Mouse (Mus musculus): ENCODE results near the gene Frat2. TPM values are rescaled to one million over a fixed set of nuclear protein-coding genes. Genes with fewer than 3 reads are reported as not detected.
"Not testable (repeated sequence)": the region's sequence is repeated elsewhere in the genome, so short reads cannot be mapped to it uniquely, and the experiment has no call there.

Gene Frat2
- polyA plus RNA-seq, 1 experiment from 2014 or later = 1.6 TPM

DNA sequence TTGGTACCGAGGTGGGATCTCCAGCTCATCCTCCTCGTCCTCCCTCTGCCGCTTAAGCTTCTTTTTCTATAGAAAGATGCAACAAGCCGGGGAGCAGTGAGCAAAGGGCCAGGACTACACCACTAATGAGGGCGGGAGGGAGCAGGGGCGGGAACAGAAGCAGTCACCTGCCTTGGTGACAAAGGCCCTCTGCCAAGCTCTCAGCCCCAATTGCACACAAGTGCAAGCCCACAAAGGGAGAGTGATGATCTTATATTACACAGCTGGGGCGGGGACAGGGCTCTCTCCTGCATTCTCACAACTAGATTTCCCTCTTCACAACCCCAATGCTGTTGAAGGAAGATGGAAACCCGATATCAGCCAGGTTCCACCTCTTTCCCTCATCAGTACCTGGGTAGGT is 18.8 kb upstream of the Frat2 start:
- H3K36me3 ChIP-seq = peaks cover 95% of the 10 kb centered on the region
- H3K9ac ChIP-seq = no peak overlapping the region
- no peak overlapping the region for H3K4me3 ChIP-seq
- WGBS = 92% methylated on average over 8 of the region's 8 CpGs
- no peak for ATAC-seq (ENCODE audit: extremely low read depth, insufficient number of reproducible peaks, low FRiP score, low TSS enrichment)
- no peak overlapping the region for H3K27ac ChIP-seq (replicated peaks)
- H3K4me1 ChIP-seq = no peaks in the 10 kb centered on the region
- no peak overlapping the region for H3K4me2 ChIP-seq
- no peaks in the 10 kb centered on the region for H3K27me3 ChIP-seq (replicated peaks)
- H3K9me3 ChIP-seq = no peaks in the 10 kb centered on the region

DNA sequence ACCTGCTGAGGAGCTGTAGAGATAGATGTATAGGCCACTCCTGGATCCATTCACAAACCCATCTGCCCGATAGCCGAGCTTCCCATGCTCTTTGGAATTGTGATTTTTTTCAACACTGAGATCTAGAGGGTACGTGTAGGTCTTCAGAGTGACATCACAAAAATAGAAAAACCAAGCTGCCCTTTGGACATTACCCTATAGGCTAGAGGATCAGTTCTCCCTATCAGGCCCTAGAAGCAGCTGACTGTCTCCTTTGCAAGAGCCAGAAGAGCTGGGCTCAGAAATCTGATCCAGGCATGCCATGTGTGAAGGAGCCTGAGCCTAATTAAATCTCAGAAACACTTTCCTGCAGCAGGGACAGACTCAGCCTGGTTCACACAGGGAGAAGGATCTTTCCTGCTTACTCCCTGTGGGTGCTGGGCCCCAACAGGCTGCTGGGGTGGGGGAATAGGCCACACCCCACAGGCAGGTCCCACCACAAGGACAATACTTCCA is 9.9 kb upstream of the Frat2 start:
- H3K4me2 ChIP-seq = no peak overlapping the region
- no peaks in the 10 kb centered on the region for H3K27me3 ChIP-seq (replicated peaks)
- H3K27ac ChIP-seq (replicated peaks) = no peak overlapping the region
- peaks cover 12% of the 10 kb centered on the region; the same call in 1 of the 2 replicates for H3K4me1 ChIP-seq
- ATAC-seq (ENCODE audit: extremely low read depth, insufficient number of reproducible peaks, low FRiP score, low TSS enrichment) = no peak
- peaks cover 17% of the 10 kb centered on the region for H3K36me3 ChIP-seq
- H3K9me3 ChIP-seq = no peaks in the 10 kb centered on the region
- no peak overlapping the region for H3K4me3 ChIP-seq
- 67% methylated on average over 3 of the region's 3 CpGs for WGBS
- H3K9ac ChIP-seq = no peak overlapping the region

- ATAC-seq (ENCODE audit: extremely low read depth, insufficient number of reproducible peaks, low FRiP score, low TSS enrichment) = no peak
Measured at GRCm38 (mm10) chr19:41857086-41857762, 9.3 kb upstream of the Frat2 start.

DNA sequence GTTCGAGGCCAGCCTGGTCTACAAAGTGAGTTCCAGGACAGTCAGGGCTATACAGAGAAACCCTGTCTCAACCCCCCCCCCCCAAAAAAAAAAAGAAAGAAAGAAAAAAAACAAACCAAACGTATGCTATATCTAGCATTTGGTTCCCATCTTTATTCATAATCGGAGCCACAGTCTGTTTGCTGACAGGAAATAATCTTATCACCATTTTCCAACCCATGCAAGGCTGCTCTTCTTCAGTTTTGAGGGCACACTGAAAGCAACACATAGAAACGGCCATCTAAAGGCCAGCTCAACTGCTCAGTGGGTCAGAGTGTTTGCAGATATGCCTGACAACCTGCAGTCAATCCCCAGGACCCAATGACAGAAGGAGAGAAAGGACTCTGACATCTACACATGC is 4.5 kb upstream of the Frat2 start:
- H3K36me3 ChIP-seq = no peaks in the 10 kb centered on the region
- H3K27me3 ChIP-seq (replicated peaks) = no peaks in the 10 kb centered on the region
- 61% methylated on average over 4 of the region's 4 CpGs for WGBS
- ATAC-seq (ENCODE audit: extremely low read depth, insufficient number of reproducible peaks, low FRiP score, low TSS enrichment) = no peak
- H3K4me3 ChIP-seq = no peak overlapping the region
- H3K4me1 ChIP-seq = peaks cover 8% of the 10 kb centered on the region; the same call in 1 of the 2 replicates
- H3K4me2 ChIP-seq = no peak overlapping the region
- no peak overlapping the region for H3K27ac ChIP-seq (replicated peaks)
- H3K9ac ChIP-seq = no peak overlapping the region
- H3K9me3 ChIP-seq = no peaks in the 10 kb centered on the region

More at GRCm38 (mm10) chr19:41857086-41857762, 9.3 kb upstream of the Frat2 start:
- Histone ChIP-seq H3K4me3 (no peak overlapping the region), H3K27ac (replicated peaks) (no peak overlapping the region), H3K4me2 (no peak overlapping the region), H3K9ac (no peak overlapping the region), H3K27me3 (replicated peaks) (no peaks in the 10 kb centered on the region), H3K36me3 (peaks cover 11% of the 10 kb centered on the region), H3K4me1 (peaks cover 12% of the 10 kb centered on the region; the same call in 1 of the 2 replicates), H3K9me3 (no peaks in the 10 kb centered on the region)
- 60% methylated on average over 5 of the region's 5 CpGs for WGBS

GRCm38 (mm10) chr19:41850719-41851543 is 3.0 kb upstream of the Frat2 start:
- Histone ChIP-seq H3K36me3 (no peaks in the 10 kb centered on the region), H3K4me1 (peaks cover 11% of the 10 kb centered on the region), H3K9me3 (no peaks in the 10 kb centered on the region), H3K4me3 (no peak overlapping the region), H3K27me3 (replicated peaks) (no peaks in the 10 kb centered on the region), H3K4me2 (no peak overlapping the region), H3K9ac (no peak overlapping the region), H3K27ac (replicated peaks) (no peak overlapping the region)
- ATAC-seq (ENCODE audit: extremely low read depth, insufficient number of reproducible peaks, low FRiP score, low TSS enrichment) = no peak
- 33% methylated on average over 14 of the region's 14 CpGs for WGBS

- no peak overlapping the region for H3K9ac ChIP-seq
- 45% methylated on average over 6 of the region's 6 CpGs for WGBS
- H3K4me2 ChIP-seq = no peak overlapping the region
- no peak overlapping the region for H3K4me3 ChIP-seq
- H3K9me3 ChIP-seq = no peaks in the 10 kb centered on the region
- no peaks in the 10 kb centered on the region for H3K27me3 ChIP-seq (replicated peaks)
- no peak for ATAC-seq (ENCODE audit: extremely low read depth, insufficient number of reproducible peaks, low FRiP score, low TSS enrichment)
- H3K27ac ChIP-seq (replicated peaks) = no peak overlapping the region
- peaks cover 13% of the 10 kb centered on the region for H3K4me1 ChIP-seq
- H3K36me3 ChIP-seq = no peaks in the 10 kb centered on the region
Measured at GRCm38 (mm10) chr19:41850021-41850718, 2.2 kb upstream of the Frat2 start.

GRCm38 (mm10) chr19:41847614-41847991 is 329 bp downstream of the Frat2 start:
- H3K27me3 ChIP-seq (replicated peaks); H3K36me3 ChIP-seq; H3K9me3 ChIP-seq: not testable (repeated sequence)
- Histone ChIP-seq H3K4me3 (peak overlapping the region; percentile 83), H3K9ac (peak overlapping the region; percentile 85), H3K4me2 (peak overlapping the region; percentile 92), H3K27ac (replicated peaks) (peak overlapping the region; percentile 81), H3K4me1 (peaks cover 13% of the 10 kb centered on the region)
- WGBS = under 1% methylated on average over 48 of the region's 53 CpGs
- ATAC-seq (ENCODE audit: extremely low read depth, insufficient number of reproducible peaks, low FRiP score, low TSS enrichment) = peak; percentile 20

DNA sequence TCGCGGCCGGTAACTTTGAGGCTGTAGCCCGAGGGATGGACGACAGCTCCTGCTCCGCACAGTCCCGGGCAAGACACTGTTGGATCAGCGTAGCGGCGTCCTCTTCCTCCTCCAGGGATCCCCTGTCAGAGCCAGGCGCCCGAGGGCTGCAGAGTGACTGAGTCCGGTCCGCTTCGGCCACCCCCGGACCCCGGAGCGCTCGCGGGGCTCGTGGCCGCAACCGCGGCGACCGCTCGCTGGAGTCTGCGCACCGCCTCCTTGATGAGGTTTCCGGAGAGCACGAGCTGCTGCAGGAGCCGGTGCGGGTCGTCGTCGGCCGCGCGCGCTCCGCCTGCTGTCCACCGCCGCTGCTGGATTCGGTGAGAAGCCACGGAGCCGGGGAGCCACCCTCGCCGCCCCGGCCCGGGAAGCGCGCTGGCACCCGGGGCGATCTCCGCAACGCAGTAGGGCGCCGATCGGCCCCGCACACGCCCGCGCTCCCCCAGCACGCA is 796 bp downstream of the Frat2 start:
- ATAC-seq (ENCODE audit: extremely low read depth, insufficient number of reproducible peaks, low FRiP score, low TSS enrichment) = peak; percentile 23; the same call in 1 of the 2 replicates
- no peaks in the 10 kb centered on the region for H3K27me3 ChIP-seq (replicated peaks)
- peaks cover 13% of the 10 kb centered on the region for H3K4me1 ChIP-seq
- peak overlapping the region; percentile 83 for H3K4me3 ChIP-seq
- no peaks in the 10 kb centered on the region for H3K36me3 ChIP-seq
- H3K9ac ChIP-seq = peak overlapping the region; percentile 85
- no peaks in the 10 kb centered on the region for H3K9me3 ChIP-seq
- H3K27ac ChIP-seq (replicated peaks) = peak overlapping the region; percentile 81
- under 1% methylated on average over 60 of the region's 64 CpGs for whole genome bisulfite sequencing
- peak overlapping the region; percentile 92 for H3K4me2 ChIP-seq

DNA sequence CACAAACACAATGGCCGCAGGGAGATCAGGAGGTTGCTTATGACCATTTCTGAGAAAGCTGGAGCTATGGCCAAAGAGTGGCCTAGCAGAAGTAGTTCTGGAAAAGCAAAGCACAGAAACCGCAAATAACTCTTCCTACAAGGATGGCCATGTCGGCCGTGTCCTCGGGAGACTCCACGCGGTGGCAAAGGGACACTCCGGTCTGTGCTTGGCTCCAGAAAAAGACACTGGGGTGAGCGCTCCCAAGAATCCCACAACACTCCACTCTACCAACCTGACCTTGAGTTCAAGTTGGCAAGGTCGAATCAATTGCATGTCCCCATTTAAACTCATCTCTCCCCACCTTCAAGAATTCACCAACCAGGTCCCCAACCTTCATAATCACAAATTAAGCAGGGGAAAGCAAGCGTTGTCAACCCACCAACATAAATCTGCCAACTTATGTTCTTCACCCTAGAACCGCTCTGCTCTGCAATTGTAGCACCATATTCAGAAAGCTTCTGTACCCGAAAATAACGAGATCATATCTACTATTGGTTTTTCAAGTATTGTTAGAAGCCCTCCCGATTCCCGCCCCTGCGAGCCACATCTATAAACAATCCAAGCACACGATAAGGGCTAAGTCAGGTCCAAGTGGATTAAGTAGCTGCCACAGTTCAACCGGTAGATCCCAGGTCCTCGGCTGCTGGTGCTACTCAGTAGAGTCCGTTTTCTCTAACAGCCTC is 1.4 kb downstream of the Frat2 start:
- peak overlapping the region; percentile 92 for H3K4me2 ChIP-seq
- peak overlapping the region; percentile 83 for H3K4me3 ChIP-seq
- H3K9ac ChIP-seq = peak overlapping the region; percentile 85
- H3K9me3 ChIP-seq = no peaks in the 10 kb centered on the region
- no peaks in the 10 kb centered on the region for H3K36me3 ChIP-seq
- ATAC-seq (ENCODE audit: extremely low read depth, insufficient number of reproducible peaks, low FRiP score, low TSS enrichment) = no peak
- peaks cover 16% of the 10 kb centered on the region for H3K4me1 ChIP-seq
- H3K27ac ChIP-seq (replicated peaks) = peak overlapping the region; percentile 81; the same call in 1 of the 2 replicates
- no peaks in the 10 kb centered on the region for H3K27me3 ChIP-seq (replicated peaks)
- WGBS = 11% methylated on average over 21 of the region's 21 CpGs

GRCm38 (mm10) chr19:41844345-41844744 is 3.6 kb downstream of the Frat2 start:
- no peak for ATAC-seq (ENCODE audit: extremely low read depth, insufficient number of reproducible peaks, low FRiP score, low TSS enrichment)
- WGBS = 76% methylated on average over 6 of the region's 6 CpGs

More at GRCm38 (mm10) chr19:41844345-41844744, 3.6 kb downstream of the Frat2 start:
- peaks cover 21% of the 10 kb centered on the region for H3K4me1 ChIP-seq
- H3K4me2 ChIP-seq = no peak overlapping the region
- no peak overlapping the region for H3K9ac ChIP-seq
- H3K36me3 ChIP-seq = no peaks in the 10 kb centered on the region
- no peaks in the 10 kb centered on the region for H3K9me3 ChIP-seq
- H3K4me3 ChIP-seq = no peak overlapping the region
- H3K27ac ChIP-seq (replicated peaks) = no peak overlapping the region
- H3K27me3 ChIP-seq (replicated peaks) = no peaks in the 10 kb centered on the region

Data from heart, embryonic 13.5 days (tissue).